Comparison of ENCODE assay signal across 9 mouse cellular contexts in genomic region chr11:114217245-114217757, GRCm38 (mm10).
DNase-seq lines count a peak whose midpoint lies in the region; ATAC-seq and TF ChIP-seq lines count a peak whose summit lies in the region.
"Had no signal": no experiment of that assay in that cellular context is flagged by ENCODE, and none has a peak within 500 bp of the region (broad histone marks: within the 10 kb centered on the region; RNA-seq: fewer than 3 reads in every experiment).

No protein-coding gene starts in this region.

- intact Hi-C loops in left cerebral cortex, postnatal 4 days (cut with DNase I): no loop called here
- intact Hi-C loops in left cerebral cortex, postnatal 10 days (cut with DNase I): no loop called here

- WGBS in embryonic facial prominence, embryonic 14.5 days: 5% methylated on average over 15 of the region's 15 CpGs
- WGBS in limb, embryonic 11.5 days: 3% methylated on average over 15 of the region's 15 CpGs
- 80% methylated on average over 15 of the region's 15 CpGs for WGBS in thymus, adult 2 months

- ATAC-seq in embryonic facial prominence, embryonic 14.5 days (ENCODE audit: low read depth): peak; percentile 48; the same call in 1 of the 2 replicates
- ATAC-seq in limb, embryonic 11.5 days (ENCODE audit: insufficient number of reproducible peaks, low FRiP score, low TSS enrichment, low read depth): no peak

- H3K9ac ChIP-seq in embryonic facial prominence, embryonic 14.5 days (ENCODE audit: low read depth, low read length): peak overlapping the region; percentile 48; the same call in 1 of the 2 replicates
- peak overlapping the region; percentile 22; the same call in 1 of the 2 replicates for H3K9ac ChIP-seq in limb, embryonic 11.5 days (ENCODE audit: low read length)

- peak overlapping the region; percentile 20 for H3K4me3 ChIP-seq in embryonic facial prominence, embryonic 14.5 days (ENCODE audit: low read depth, low read length)
- H3K4me3 ChIP-seq in limb, embryonic 11.5 days (ENCODE audit: low read depth, low read length): peak overlapping the region; percentile 15; the same call in 1 of the 2 replicates
- no peak overlapping the region for H3K4me3 ChIP-seq in thymus, adult 2 months (ENCODE audit: control insufficient read depth, insufficient read depth, low read length)

- peak overlapping the region; percentile 49 for H3K4me2 ChIP-seq in embryonic facial prominence, embryonic 14.5 days (ENCODE audit: low read depth, low read length)
- peak overlapping the region; percentile 40; the same call in 1 of the 2 replicates for H3K4me2 ChIP-seq in limb, embryonic 11.5 days (ENCODE audit: low read depth, severe bottlenecking)

- no peak overlapping the region for H3K27ac ChIP-seq in embryonic facial prominence, embryonic 14.5 days (replicated peaks; ENCODE audit: low read depth, low read length)
- H3K27ac ChIP-seq in limb, embryonic 11.5 days (replicated peaks; ENCODE audit: low read depth, low read length): no peak overlapping the region
- H3K27ac ChIP-seq in thymus, adult 2 months (ENCODE audit: control insufficient read depth, insufficient read depth, low read length): no peak overlapping the region

- peak; percentile 18 for DNase-seq in left cerebral cortex, postnatal 4 days
- no peak for DNase-seq in left cerebral cortex, postnatal 10 days (ENCODE audit: extremely low spot score in 1 of 2, low spot score in 2 of 2)
- no peak for DNase-seq in embryonic facial prominence, embryonic 14.5 days (ENCODE audit: low spot score)
- DNase-seq in limb, embryonic 11.5 days (ENCODE audit: low spot score): peak; percentile 51
- DNase-seq in retina, embryonic 14.5 days (ENCODE audit: low spot score): peak; percentile 71
- no peak for DNase-seq in urinary bladder, postnatal 36 days (ENCODE audit: low spot score in 2 of 2)
- no peak for DNase-seq in spleen, postnatal 4 days (ENCODE audit: low spot score in 2 of 2)
- no peak for DNase-seq in thymus, adult 2 months
- DNase-seq: gastrocnemius, postnatal 25 days had no signal

- 0 out of 2 replicates have a peak, but pooled peaks cover 15% of the 10 kb centered on the region for H3K27me3 ChIP-seq in embryonic facial prominence, embryonic 14.5 days (replicated peaks; ENCODE audit: control insufficient read depth, insufficient read depth, low read length)
- peaks cover 2% of the 10 kb centered on the region; the same call in 1 of the 2 replicates for H3K27me3 ChIP-seq in limb, embryonic 11.5 days (ENCODE audit: control insufficient read depth, insufficient read depth, low read length)
- H3K27me3 ChIP-seq in thymus, adult 2 months (ENCODE audit: control insufficient read depth, insufficient read depth, low read length): no peaks in the 10 kb centered on the region; the same call in 1 of the 2 replicates

- no peak for TF ChIP-seq POLR2A in thymus, adult 2 months (IDR thresholded peaks at IDR 0.05; ENCODE audit: control insufficient read depth, extremely low read depth, insufficient read depth, low read length, poor library complexity)

- no peaks in the 10 kb centered on the region for H3K36me3 ChIP-seq in embryonic facial prominence, embryonic 14.5 days (ENCODE audit: control insufficient read depth, insufficient read depth, low read length)
- no peaks in the 10 kb centered on the region for H3K36me3 ChIP-seq in limb, embryonic 11.5 days (ENCODE audit: control insufficient read depth, insufficient read depth, low read length)
- no peaks in the 10 kb centered on the region for H3K36me3 ChIP-seq in thymus, adult 2 months (ENCODE audit: control insufficient read depth, insufficient read depth, low read length)

- no peak for TF ChIP-seq CTCF in thymus, adult 2 months (IDR thresholded peaks at IDR 0.05; ENCODE audit: borderline replicate concordance, control insufficient read depth, extremely low read depth, insufficient read depth, low read length, poor library complexity)

- no peaks in the 10 kb centered on the region for H3K9me3 ChIP-seq in embryonic facial prominence, embryonic 14.5 days (ENCODE audit: control insufficient read depth, low read length)
- H3K9me3 ChIP-seq in limb, embryonic 11.5 days (ENCODE audit: control insufficient read depth, low read length): no peaks in the 10 kb centered on the region

- H3K4me1 ChIP-seq in embryonic facial prominence, embryonic 14.5 days (ENCODE audit: control insufficient read depth, insufficient read depth, low read length): peaks cover 21% of the 10 kb centered on the region
- peaks cover 17% of the 10 kb centered on the region for H3K4me1 ChIP-seq in limb, embryonic 11.5 days (ENCODE audit: control insufficient read depth, insufficient read depth, low read length)
- H3K4me1 ChIP-seq in thymus, adult 2 months (replicated peaks; ENCODE audit: control insufficient read depth, insufficient read depth, low read length): peaks cover 5% of the 10 kb centered on the region

Comparison
In these comparisons a context has a peak if more than half of its experiments do, and no peak if none do; other contexts are left out.
1. DNase-seq: peak in left cerebral cortex, postnatal 4 days (single experiment), limb, embryonic 11.5 days (single experiment) and retina, embryonic 14.5 days (single experiment); none in left cerebral cortex, postnatal 10 days (0 of 2), embryonic facial prominence, embryonic 14.5 days (single experiment), urinary bladder, postnatal 36 days (0 of 2), spleen, postnatal 4 days (0 of 2) and thymus, adult 2 months (single experiment).